Mouse (Mus musculus) adrenal gland, adult 10 weeks (tissue): ENCODE data around the gene Alad. TPM values are rescaled to one million over a fixed set of nuclear protein-coding genes. Genes with fewer than 3 reads are reported as not detected.

Experiments
- polyA plus RNA-seq: library from polyadenylated mRNA; stranded (reverse); fragments of 350-450 nt; fragmentation: Illumina TruSeq; extraction: RNeasy Lipid Tissue Mini Kit (QIAGEN cat#74804); gene quantifications from one replicate; pipeline ENCODE4 v1.2.3, GENCODE M21; 2014; ENCODE audit warnings: low read depth, low replicate concordance

Gene Alad
- polyA plus RNA-seq: 1.2 TPM

DNA sequence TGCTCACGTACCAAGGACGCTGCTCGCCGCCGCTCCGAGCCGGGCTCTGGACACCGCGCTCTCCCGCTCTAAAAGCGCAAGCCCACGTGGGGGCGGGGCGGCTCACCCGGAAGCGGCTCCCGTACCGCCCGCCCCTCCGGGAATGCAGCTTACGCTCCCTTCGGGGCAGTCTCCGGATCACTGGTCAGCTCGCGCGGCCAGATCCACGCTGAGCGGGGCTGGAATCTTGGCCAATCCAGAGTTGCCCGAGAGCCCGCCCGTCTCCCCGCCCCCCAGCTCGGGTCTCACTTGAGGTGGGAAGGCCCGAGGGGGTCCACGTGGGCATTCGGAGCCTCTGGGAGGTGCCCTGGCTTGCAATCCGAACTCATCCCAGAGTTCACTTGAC is at the start of gene Alad:
TSS of gene Alad (minus strand) at position 70 of the 385 bp plus-strand sequence.

DNA sequence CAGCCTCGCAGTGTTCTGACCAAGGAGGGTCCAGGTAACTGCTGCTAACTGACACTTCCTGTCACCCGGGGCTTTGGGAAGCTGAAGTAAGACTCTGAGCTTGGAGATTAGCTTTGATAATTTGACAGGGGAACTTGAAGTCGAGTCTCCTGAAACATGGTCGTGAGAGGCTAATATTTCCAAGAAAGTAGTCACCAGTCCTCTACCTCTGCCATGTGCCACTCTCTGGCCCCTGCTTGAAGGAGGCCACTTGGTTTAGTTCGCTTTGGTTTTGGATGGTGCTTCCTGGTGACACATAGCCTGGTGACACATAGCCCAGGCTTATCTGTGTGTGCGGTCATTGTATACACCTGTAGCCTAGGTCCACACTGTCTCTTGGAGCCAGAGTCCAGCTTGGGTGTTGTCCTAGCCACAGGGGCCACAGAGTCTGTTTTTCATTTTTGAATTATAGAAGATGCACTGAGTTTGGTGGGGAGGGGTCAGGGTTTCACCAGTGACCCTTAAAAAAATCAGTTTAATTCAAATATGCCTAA is 40.1 kb upstream of the Alad start, which contains the start of gene Rgs3:
TSS of gene Rgs3 (plus strand) at position 51 of the 533 bp plus-strand sequence.

DNA sequence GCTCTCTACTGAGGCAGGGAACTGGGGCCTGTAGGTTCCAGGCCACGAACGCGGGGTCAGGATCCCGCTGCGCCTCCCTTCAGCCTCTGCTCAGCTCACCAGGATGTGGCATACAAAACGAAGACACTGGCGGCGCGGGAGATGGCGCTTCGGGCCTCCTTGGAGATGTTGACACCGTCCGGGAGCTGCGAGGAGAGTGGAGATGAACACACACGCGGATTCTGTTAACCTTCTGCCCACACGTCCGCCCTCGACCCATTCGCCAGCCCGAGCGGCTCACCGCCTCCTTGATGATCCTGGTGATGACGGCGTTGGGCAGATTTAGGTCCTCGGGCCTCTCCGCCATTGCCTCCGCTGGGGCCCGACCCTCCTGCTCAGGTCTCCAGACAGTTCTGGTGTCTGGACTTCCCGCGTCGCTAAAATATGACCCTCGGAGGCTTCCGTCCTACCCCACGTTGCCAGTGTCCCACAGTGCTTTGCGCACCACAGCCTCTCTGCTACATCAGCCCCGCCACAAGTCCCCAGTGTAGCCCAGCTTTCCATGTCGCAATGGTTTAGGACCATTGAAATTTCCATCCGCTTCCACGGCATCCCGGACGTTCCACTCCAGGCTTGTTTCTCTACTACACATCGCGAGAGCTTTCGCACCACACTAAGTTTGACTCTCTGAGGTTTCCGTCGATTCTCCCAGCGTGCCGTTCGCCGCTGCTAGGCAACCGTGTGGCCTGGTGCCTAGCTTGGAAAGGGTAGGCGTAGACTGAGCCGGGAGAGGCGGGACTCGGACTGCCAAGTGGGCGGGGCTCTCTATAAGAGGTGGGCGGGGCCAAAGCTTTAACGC is 5.2 kb upstream of the Alad start, which contains the start of the genes Pole3 and 4933430I17Rik:
TSS of gene Pole3 (minus strand) at position 418 of the 838 bp plus-strand sequence.
TSS of gene 4933430I17Rik (plus strand) at position 719 of the 838 bp plus-strand sequence.

DNA sequence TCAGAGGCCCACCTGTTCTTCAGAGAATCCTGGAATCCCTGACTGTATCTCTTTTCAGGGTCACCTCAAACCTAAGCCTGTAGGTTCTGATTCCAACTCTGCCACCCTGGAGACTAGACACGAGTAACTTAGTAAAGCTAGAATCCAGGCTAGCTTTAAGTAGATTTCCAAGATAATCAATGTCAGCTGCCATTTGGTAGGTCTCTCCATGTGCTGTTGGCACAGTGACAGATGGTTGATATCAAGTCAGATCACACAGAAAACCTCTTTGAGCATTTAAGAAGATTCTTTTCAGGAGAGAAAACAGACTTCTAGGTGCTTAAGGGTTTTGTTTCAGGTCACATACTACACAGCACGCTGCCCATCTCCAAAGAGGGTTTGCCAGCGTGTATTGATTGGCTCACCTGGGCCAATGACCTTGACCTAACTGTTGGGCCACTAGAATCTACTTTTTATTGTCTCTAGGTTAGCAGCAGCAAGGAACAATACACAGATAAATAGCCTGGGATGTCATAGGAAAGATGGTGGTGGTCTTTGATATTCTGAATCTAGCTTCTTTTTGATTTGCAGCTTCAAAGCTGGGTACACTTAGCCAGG is 16.2 kb downstream of the Alad start, which contains the start of gene Hdhd3:
TSS of gene Hdhd3 (minus strand) at position 94 of the 597 bp plus-strand sequence.

DNA sequence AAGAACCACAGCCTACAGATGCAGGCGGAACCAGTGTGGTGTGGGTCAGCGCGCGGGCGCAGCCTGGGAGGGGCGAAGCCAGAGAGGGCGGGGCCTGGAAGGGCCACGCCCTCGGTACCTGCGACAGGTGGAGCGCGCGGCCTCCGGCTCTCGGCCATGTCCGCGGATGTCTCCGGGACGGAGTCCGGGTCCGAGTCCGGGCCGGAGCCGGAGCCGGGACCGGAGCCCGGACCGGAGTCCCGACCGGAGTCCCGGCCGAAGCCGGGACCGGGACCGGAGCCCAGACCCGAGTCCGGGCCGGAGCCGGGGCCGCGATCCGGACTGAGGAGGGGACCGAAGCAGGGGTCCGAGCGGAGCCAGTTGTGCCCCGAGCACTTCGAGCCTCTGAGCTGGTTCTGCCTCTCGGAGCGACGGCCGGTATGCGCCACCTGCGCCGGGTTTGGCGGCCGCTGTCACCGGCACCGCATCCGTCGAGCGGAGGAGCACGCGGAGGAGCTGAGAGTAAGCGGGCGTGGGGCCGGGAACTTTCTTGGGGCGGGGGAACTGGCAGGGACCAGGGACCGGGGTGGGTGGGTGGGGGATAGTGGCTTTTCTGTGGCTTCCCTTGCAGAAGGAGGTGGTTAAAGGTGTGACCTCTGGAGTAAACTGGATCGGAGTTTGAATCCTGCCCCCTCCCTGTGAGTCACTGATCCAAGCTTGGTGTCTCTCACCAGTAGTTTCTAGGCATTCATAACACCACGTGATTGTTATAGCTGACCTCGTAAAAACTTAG is 39.6 kb downstream of the Alad start, which contains the start of gene Bspry:
TSS of gene Bspry (plus strand) at position 117 of the 772 bp plus-strand sequence.

DNA sequence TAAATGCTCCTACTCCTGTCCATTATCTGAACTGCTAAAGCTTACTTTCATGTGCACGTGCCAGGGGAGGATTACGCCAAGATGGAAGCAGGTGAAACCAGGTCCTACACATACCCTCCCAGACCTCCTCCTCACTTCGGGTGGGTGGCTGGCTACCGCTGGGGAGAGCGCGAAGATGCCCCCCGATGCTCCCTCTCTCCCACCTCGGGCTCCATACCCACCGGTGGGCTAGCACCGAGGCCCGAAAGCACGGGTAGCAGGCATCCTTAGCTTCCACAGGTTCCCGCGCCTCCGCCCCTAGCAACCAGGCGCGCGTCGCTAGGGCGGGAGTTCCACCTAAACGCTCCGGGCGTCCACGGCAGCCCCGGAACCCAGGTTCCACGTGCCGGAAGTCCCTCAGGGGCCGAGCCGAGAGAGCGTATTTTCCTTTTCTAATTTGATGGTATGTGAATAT is 49.1 kb downstream of the Alad start, which contains the start of gene Wdr31:
TSS of gene Wdr31 (minus strand) at position 299 of the 454 bp plus-strand sequence.

Other genes starting within 250 kb of the Alad start
- gene Fkbp15, start 159.4 kb downstream of the Alad start, polyA plus RNA-seq: 17.0 TPM
- gene Slc31a1, start 159.2 kb downstream of the Alad start, polyA plus RNA-seq: 147 TPM
- gene Cdc26, start 111.3 kb downstream of the Alad start, polyA plus RNA-seq: 68.4 TPM
- 29.9 TPM for gene Prpf4, start 111.1 kb downstream of the Alad start, polyA plus RNA-seq
- gene Rnf183, start 84.7 kb downstream of the Alad start, polyA plus RNA-seq: not detected
- gene Wdr31, start 49.0 kb downstream of the Alad start, polyA plus RNA-seq: 1.0 TPM
- 0.35 TPM for gene Bspry, start 39.9 kb downstream of the Alad start, polyA plus RNA-seq
- gene Hdhd3, start 16.5 kb downstream of the Alad start, polyA plus RNA-seq: not detected
- 75.5 TPM for gene Pole3, start 5.2 kb upstream of the Alad start, polyA plus RNA-seq
- not detected for gene 4933430I17Rik, start 5.5 kb upstream of the Alad start, polyA plus RNA-seq
- 2.5 TPM for gene Rgs3, start 39.9 kb upstream of the Alad start, polyA plus RNA-seq